Mouse (Mus musculus): ENCODE results near the gene Cfap65.

DNA sequence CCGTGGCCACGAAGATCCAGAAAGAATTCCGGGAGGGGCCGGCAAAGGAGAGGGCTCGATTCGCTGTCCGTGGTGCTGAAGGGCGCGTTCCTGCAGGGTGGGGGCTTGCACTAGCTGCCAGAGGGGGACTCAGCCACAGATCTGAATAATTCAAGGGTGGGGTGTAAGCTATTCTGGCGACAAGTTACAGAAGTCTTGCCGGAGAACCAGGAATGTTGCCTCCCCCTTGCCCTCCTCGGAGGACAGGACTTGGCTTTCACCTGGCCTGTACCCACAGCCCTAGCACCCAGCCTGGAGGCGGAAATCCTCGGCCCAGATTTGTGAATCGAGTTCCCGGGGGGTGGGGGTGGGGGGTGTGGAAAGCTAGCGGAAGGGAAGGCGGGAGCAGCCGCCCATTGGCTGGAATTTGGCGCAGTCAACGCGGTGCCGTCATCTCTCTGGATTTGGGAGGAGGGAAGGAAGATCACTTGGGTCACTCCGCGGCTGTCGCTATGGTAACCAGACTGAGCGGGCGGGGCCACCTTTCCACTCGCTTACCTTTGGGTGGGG lies 77.2 kb downstream of the Cfap65 start:
- TF ChIP-seq POLR2A (IDR thresholded peaks at IDR 0.05; ENCODE audit: borderline replicate concordance, extremely low read depth, low read depth, low read length), result no peak
- TF ChIP-seq CTCF (IDR thresholded peaks at IDR 0.05; ENCODE audit: insufficient read depth, low read length), result no peak

All from lung, adult 2 months (tissue).